Mouse (Mus musculus): Measurements from ENCODE around the gene Slc22a12. TPM values are rescaled to one million over a fixed set of nuclear protein-coding genes. Genes with fewer than 3 reads are reported as not detected.

Gene Slc22a12
- polyA plus RNA-seq, 1 experiment from 2014 or later = 0.11 TPM

- WGBS = 58% methylated on average over 14 of the region's 14 CpGs
- H3K4me3 ChIP-seq (ENCODE audit: low read depth, low read length) = no peak overlapping the region
- no peaks in the 10 kb centered on the region for H3K27me3 ChIP-seq (ENCODE audit: control insufficient read depth, insufficient read depth, low read depth, low read length)
- ATAC-seq = no peak
- H3K9me3 ChIP-seq (replicated peaks; ENCODE audit: control insufficient read depth, low read length, poor library complexity, severe bottlenecking) = no peaks in the 10 kb centered on the region
- H3K27ac ChIP-seq (ENCODE audit: low read length) = peak overlapping the region; percentile 55
- no peak overlapping the region for H3K9ac ChIP-seq (ENCODE audit: low read depth, low read length)
- peaks cover 43% of the 10 kb centered on the region for H3K4me1 ChIP-seq (ENCODE audit: control insufficient read depth, insufficient read depth, low read length)
- H3K4me2 ChIP-seq (ENCODE audit: low read length) = no peak overlapping the region
- H3K36me3 ChIP-seq (ENCODE audit: control insufficient read depth, insufficient read depth, low read length) = peaks cover 8% of the 10 kb centered on the region
Measured at GRCm38 (mm10) chr19:6529265-6529985, 13.4 kb downstream of the Slc22a12 start.

GRCm38 (mm10) chr19:6527839-6528531 is 14.8 kb downstream of the Slc22a12 start:
- H3K36me3 ChIP-seq (ENCODE audit: control insufficient read depth, insufficient read depth, low read length) = peaks cover 8% of the 10 kb centered on the region
- ATAC-seq = no peak
- no peaks in the 10 kb centered on the region for H3K9me3 ChIP-seq (replicated peaks; ENCODE audit: control insufficient read depth, low read length, poor library complexity, severe bottlenecking)
- WGBS = 82% methylated on average over 17 of the region's 17 CpGs
- no peak overlapping the region for H3K9ac ChIP-seq (ENCODE audit: low read depth, low read length)
- H3K4me2 ChIP-seq (ENCODE audit: low read length) = no peak overlapping the region
- H3K4me1 ChIP-seq (ENCODE audit: control insufficient read depth, insufficient read depth, low read length) = peaks cover 36% of the 10 kb centered on the region
- H3K4me3 ChIP-seq (ENCODE audit: low read depth, low read length) = no peak overlapping the region
- no peaks in the 10 kb centered on the region for H3K27me3 ChIP-seq (ENCODE audit: control insufficient read depth, insufficient read depth, low read depth, low read length)
- H3K27ac ChIP-seq (ENCODE audit: low read length) = no peak overlapping the region

DNA sequence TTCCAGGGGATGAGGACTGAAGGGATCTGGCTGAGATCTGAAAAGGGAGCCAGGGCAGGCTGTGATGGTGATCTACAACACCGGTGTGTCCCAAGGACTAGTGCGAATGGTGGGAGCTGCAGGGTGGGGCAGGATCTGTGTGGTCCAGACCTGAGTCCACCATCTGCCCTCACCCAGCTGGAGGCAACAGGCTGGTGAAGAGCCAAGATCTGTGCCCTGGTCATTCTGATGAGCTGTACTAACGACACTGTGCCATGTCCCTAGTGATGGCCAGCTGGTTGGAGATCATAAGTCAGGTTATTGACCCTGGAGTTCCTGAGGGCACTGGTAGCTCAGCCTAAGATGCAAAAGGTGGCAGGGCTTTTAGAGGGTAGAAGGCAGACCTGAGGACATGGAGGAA is 15.4 kb downstream of the Slc22a12 start:
- no peaks in the 10 kb centered on the region for H3K9me3 ChIP-seq (replicated peaks; ENCODE audit: control insufficient read depth, low read length, poor library complexity, severe bottlenecking)
- no peak overlapping the region for H3K4me3 ChIP-seq (ENCODE audit: low read depth, low read length)
- H3K9ac ChIP-seq (ENCODE audit: low read depth, low read length) = no peak overlapping the region
- 92% methylated on average over 3 of the region's 3 CpGs for WGBS
- H3K4me1 ChIP-seq (ENCODE audit: control insufficient read depth, insufficient read depth, low read length) = peaks cover 31% of the 10 kb centered on the region
- H3K36me3 ChIP-seq (ENCODE audit: control insufficient read depth, insufficient read depth, low read length) = peaks cover 12% of the 10 kb centered on the region
- H3K27ac ChIP-seq (ENCODE audit: low read length) = no peak overlapping the region
- no peak overlapping the region for H3K4me2 ChIP-seq (ENCODE audit: low read length)
- ATAC-seq = no peak
- no peaks in the 10 kb centered on the region for H3K27me3 ChIP-seq (ENCODE audit: control insufficient read depth, insufficient read depth, low read depth, low read length)

GRCm38 (mm10) chr19:6526010-6526409 is 16.8 kb downstream of the Slc22a12 start:
- 92% methylated on average over 9 of the region's 9 CpGs for WGBS
- H3K4me1 ChIP-seq (ENCODE audit: control insufficient read depth, insufficient read depth, low read length) = peaks cover 17% of the 10 kb centered on the region
- no peak for ATAC-seq
- no peak overlapping the region for H3K4me2 ChIP-seq (ENCODE audit: low read length)
- no peak overlapping the region for H3K4me3 ChIP-seq (ENCODE audit: low read depth, low read length)
- H3K36me3 ChIP-seq (ENCODE audit: control insufficient read depth, insufficient read depth, low read length) = peaks cover 16% of the 10 kb centered on the region
- H3K9ac ChIP-seq (ENCODE audit: low read depth, low read length) = no peak overlapping the region
- no peaks in the 10 kb centered on the region for H3K27me3 ChIP-seq (ENCODE audit: control insufficient read depth, insufficient read depth, low read depth, low read length)
- no peak overlapping the region for H3K27ac ChIP-seq (ENCODE audit: low read length)
- no peaks in the 10 kb centered on the region for H3K9me3 ChIP-seq (replicated peaks; ENCODE audit: control insufficient read depth, low read length, poor library complexity, severe bottlenecking)

- ATAC-seq = no peak
- Histone ChIP-seq H3K9me3 (replicated peaks; ENCODE audit: control insufficient read depth, low read length, poor library complexity, severe bottlenecking) (no peaks in the 10 kb centered on the region), H3K9ac (ENCODE audit: low read depth, low read length) (no peak overlapping the region), H3K36me3 (ENCODE audit: control insufficient read depth, insufficient read depth, low read length) (peaks cover 21% of the 10 kb centered on the region), H3K27ac (ENCODE audit: low read length) (no peak overlapping the region), H3K27me3 (ENCODE audit: control insufficient read depth, insufficient read depth, low read depth, low read length) (no peaks in the 10 kb centered on the region), H3K4me1 (ENCODE audit: control insufficient read depth, insufficient read depth, low read length) (peaks cover 8% of the 10 kb centered on the region), H3K4me2 (ENCODE audit: low read length) (no peak overlapping the region), H3K4me3 (ENCODE audit: low read depth, low read length) (no peak overlapping the region)
- 83% methylated on average over 4 of the region's 4 CpGs for WGBS
Measured at GRCm38 (mm10) chr19:6525023-6525422, 17.8 kb downstream of the Slc22a12 start.

DNA sequence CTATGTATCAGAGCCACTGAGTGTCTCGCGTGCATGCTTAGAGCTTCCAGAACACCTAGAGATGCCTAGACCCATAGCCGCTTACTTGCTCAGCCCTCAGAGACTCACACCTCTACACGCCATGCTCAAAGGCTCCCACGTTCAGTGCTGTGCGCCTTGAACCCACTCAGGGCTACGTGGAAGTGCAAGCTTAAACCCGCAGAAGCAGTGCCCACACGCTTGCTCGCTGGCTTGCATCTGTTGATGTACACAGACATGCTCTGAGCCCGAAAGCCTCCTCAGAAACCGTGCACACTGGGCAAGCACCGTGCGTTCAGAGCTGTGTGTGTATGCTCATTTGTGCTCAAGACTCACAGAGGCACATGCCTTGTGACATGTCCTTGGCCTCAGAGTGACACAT is 20.5 kb downstream of the Slc22a12 start:
- H3K36me3 ChIP-seq (ENCODE audit: control insufficient read depth, insufficient read depth, low read length) = peaks cover 25% of the 10 kb centered on the region
- 91% methylated on average over 14 of the region's 14 CpGs for WGBS
- no peak overlapping the region for H3K27ac ChIP-seq (ENCODE audit: low read length)
- no peaks in the 10 kb centered on the region for H3K9me3 ChIP-seq (replicated peaks; ENCODE audit: control insufficient read depth, low read length, poor library complexity, severe bottlenecking)
- no peaks in the 10 kb centered on the region for H3K27me3 ChIP-seq (ENCODE audit: control insufficient read depth, insufficient read depth, low read depth, low read length)
- H3K4me1 ChIP-seq (ENCODE audit: control insufficient read depth, insufficient read depth, low read length) = peaks cover 22% of the 10 kb centered on the region
- no peak overlapping the region for H3K9ac ChIP-seq (ENCODE audit: low read depth, low read length)
- H3K4me3 ChIP-seq (ENCODE audit: low read depth, low read length) = no peak overlapping the region
- no peak overlapping the region for H3K4me2 ChIP-seq (ENCODE audit: low read length)
- ATAC-seq = no peak

DNA sequence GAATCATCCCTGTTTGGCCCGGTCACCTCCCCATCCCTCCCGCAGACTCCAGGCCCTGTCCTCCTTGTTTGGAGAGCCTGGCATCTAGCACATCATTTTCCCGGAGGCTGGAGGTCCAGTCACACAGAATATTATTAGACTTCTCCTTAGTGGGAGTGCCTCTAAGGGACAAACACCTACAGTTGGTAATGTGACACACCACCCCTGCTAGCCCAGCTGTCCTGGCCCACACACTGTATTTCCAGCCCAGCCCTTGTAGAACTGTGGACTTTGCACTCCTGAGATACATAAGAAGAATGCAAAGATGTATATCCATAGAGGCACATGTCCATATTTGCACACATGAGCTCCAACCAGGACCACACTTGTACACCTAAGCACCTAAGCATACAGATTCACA is 21.2 kb downstream of the Slc22a12 start:
- WGBS = 83% methylated on average over 3 of the region's 3 CpGs
- Histone ChIP-seq H3K36me3 (ENCODE audit: control insufficient read depth, insufficient read depth, low read length) (peaks cover 30% of the 10 kb centered on the region), H3K4me3 (ENCODE audit: low read depth, low read length) (no peak overlapping the region), H3K9ac (ENCODE audit: low read depth, low read length) (no peak overlapping the region), H3K27me3 (ENCODE audit: control insufficient read depth, insufficient read depth, low read depth, low read length) (no peaks in the 10 kb centered on the region), H3K4me1 (ENCODE audit: control insufficient read depth, insufficient read depth, low read length) (peaks cover 23% of the 10 kb centered on the region), H3K4me2 (ENCODE audit: low read length) (no peak overlapping the region), H3K27ac (ENCODE audit: low read length) (0 out of 2 replicates have a peak overlapping the region, but pooled peaks have one; percentile 9), H3K9me3 (replicated peaks; ENCODE audit: control insufficient read depth, low read length, poor library complexity, severe bottlenecking) (no peaks in the 10 kb centered on the region)
- ATAC-seq = no peak

GRCm38 (mm10) chr19:6519483-6519882 is 23.3 kb downstream of the Slc22a12 start:
- Histone ChIP-seq H3K36me3 (ENCODE audit: control insufficient read depth, insufficient read depth, low read length) (peaks cover 25% of the 10 kb centered on the region), H3K4me1 (ENCODE audit: control insufficient read depth, insufficient read depth, low read length) (peaks cover 23% of the 10 kb centered on the region), H3K27me3 (ENCODE audit: control insufficient read depth, insufficient read depth, low read depth, low read length) (no peaks in the 10 kb centered on the region), H3K27ac (ENCODE audit: low read length) (peak overlapping the region; percentile 87), H3K9me3 (replicated peaks; ENCODE audit: control insufficient read depth, low read length, poor library complexity, severe bottlenecking) (no peaks in the 10 kb centered on the region), H3K4me3 (ENCODE audit: low read depth, low read length) (no peak overlapping the region), H3K9ac (ENCODE audit: low read depth, low read length) (no peak overlapping the region), H3K4me2 (ENCODE audit: low read length) (0 out of 2 replicates have a peak overlapping the region, but pooled peaks have one; percentile 35)
- WGBS = 54% methylated on average over 2 of the region's 2 CpGs
- ATAC-seq = peak; percentile 7; the same call in 1 of the 2 replicates

GRCm38 (mm10) chr19:6518601-6519000 is 24.2 kb downstream of the Slc22a12 start:
- 13% methylated on average over 5 of the region's 5 CpGs for WGBS
- no peaks in the 10 kb centered on the region for H3K9me3 ChIP-seq (replicated peaks; ENCODE audit: control insufficient read depth, low read length, poor library complexity, severe bottlenecking)
- H3K9ac ChIP-seq (ENCODE audit: low read depth, low read length) = peak overlapping the region; percentile 8; the same call in 1 of the 2 replicates
- peaks cover 26% of the 10 kb centered on the region for H3K36me3 ChIP-seq (ENCODE audit: control insufficient read depth, insufficient read depth, low read length)
- peak; percentile 60 for ATAC-seq
- peak overlapping the region; percentile 35 for H3K4me2 ChIP-seq (ENCODE audit: low read length)
- H3K27ac ChIP-seq (ENCODE audit: low read length) = peak overlapping the region; percentile 87
- peaks cover 23% of the 10 kb centered on the region for H3K4me1 ChIP-seq (ENCODE audit: control insufficient read depth, insufficient read depth, low read length)
- no peak overlapping the region for H3K4me3 ChIP-seq (ENCODE audit: low read depth, low read length)
- H3K27me3 ChIP-seq (ENCODE audit: control insufficient read depth, insufficient read depth, low read depth, low read length) = no peaks in the 10 kb centered on the region

Measured in midbrain, embryonic 16.5 days (tissue).